Mouse (Mus musculus) liver, embryonic 14.5 days (tissue): ENCODE results near the gene Serbp1.

Source experiments
- CTCF ChIP-seq: IDR thresholded peaks from 2 replicates; pipeline ENCODE4 v1.5.1; 2016; ENCODE audit warnings: antibody characterized with exemption, low read depth, control low read depth
- EP300 ChIP-seq: IDR thresholded peaks from 2 replicates; pipeline ENCODE4 v1.6.1; 2016; ENCODE audit warnings: antibody characterized with exemption, low read depth

DNA sequence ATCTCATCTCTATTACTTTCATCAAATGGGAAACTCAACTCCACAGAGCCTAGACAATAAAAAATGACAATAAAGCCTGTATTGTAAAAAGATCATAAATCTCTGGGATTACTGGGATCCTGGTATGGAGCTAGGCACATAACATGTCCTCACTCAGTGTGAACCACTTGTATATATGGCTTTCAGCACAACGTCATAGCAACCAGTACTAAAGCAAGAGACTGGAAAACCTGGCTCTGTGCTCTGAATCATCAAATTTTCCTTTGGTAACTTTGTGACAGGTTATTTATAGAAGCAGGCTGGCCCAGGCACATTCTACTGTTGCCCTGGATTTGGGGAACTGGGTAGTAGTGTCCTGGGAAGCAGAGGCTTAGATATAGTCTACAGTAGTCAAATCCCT, 14.5 kb upstream of the Serbp1 start:
- TF ChIP-seq CTCF = no peak
- no peak for TF ChIP-seq EP300
